Mouse (Mus musculus): ENCODE data around the gene Tefm. TPM values are rescaled to one million over a fixed set of nuclear protein-coding genes. Genes with fewer than 3 reads are reported as not detected.

Gene Tefm
- polyA plus RNA-seq, 1 experiment, result 2.2 TPM

- no peak for TF ChIP-seq CTCF (IDR thresholded peaks at IDR 0.05; ENCODE audit: extremely low read depth, insufficient read depth, insufficient read length, insufficient replicate concordance)
- TF ChIP-seq POLR2A (IDR thresholded peaks at IDR 0.05; ENCODE audit: low read depth, low read length), result no peak
- Histone ChIP-seq H3K4me1 (ENCODE audit: control insufficient read depth, insufficient read depth, insufficient read length) (peaks cover 2% of the 10 kb centered on the region; the same call in 1 of the 2 replicates), H3K36me3 (ENCODE audit: control insufficient read depth, insufficient read depth, low read length) (peaks cover 7% of the 10 kb centered on the region), H3K27me3 (ENCODE audit: control insufficient read depth, insufficient read depth, low read length) (no peaks in the 10 kb centered on the region), H3K4me3 (ENCODE audit: extremely low read depth, insufficient read depth, insufficient read length) (no peak overlapping the region), H3K27ac (ENCODE audit: insufficient read depth, low read length) (no peak overlapping the region)
- whole genome bisulfite sequencing, result 94% methylated on average over 5 of the region's 5 CpGs
- no peak for DNase-seq (ENCODE audit: low read depth in 1 of 2, low spot score in 2 of 2)
Observed at GRCm38 (mm10) chr11:80137773-80138172, 4.2 kb downstream of the Tefm start.

GRCm38 (mm10) chr11:80136786-80137185, 5.2 kb downstream of the Tefm start:
- DNase-seq (ENCODE audit: low read depth in 1 of 2, low spot score in 2 of 2), result no peak
- H3K4me1 ChIP-seq (ENCODE audit: control insufficient read depth, insufficient read depth, insufficient read length), result no peaks in the 10 kb centered on the region
- H3K27me3 ChIP-seq (ENCODE audit: control insufficient read depth, insufficient read depth, low read length), result no peaks in the 10 kb centered on the region
- TF ChIP-seq POLR2A (IDR thresholded peaks at IDR 0.05; ENCODE audit: low read depth, low read length) (no peak), CTCF (IDR thresholded peaks at IDR 0.05; ENCODE audit: extremely low read depth, insufficient read depth, insufficient read length, insufficient replicate concordance) (no peak)
- H3K4me3 ChIP-seq (ENCODE audit: extremely low read depth, insufficient read depth, insufficient read length), result no peak overlapping the region
- H3K36me3 ChIP-seq (ENCODE audit: control insufficient read depth, insufficient read depth, low read length), result peaks cover 7% of the 10 kb centered on the region
- 93% methylated on average over 13 of the region's 13 CpGs for WGBS
- H3K27ac ChIP-seq (ENCODE audit: insufficient read depth, low read length), result no peak overlapping the region

GRCm38 (mm10) chr11:80135954-80136683, 5.9 kb downstream of the Tefm start:
- WGBS, result 89% methylated on average over 11 of the region's 11 CpGs
- no peak for TF ChIP-seq CTCF (IDR thresholded peaks at IDR 0.05; ENCODE audit: extremely low read depth, insufficient read depth, insufficient read length, insufficient replicate concordance)
- TF ChIP-seq POLR2A (IDR thresholded peaks at IDR 0.05; ENCODE audit: low read depth, low read length), result no peak
- H3K4me3 ChIP-seq (ENCODE audit: extremely low read depth, insufficient read depth, insufficient read length), result no peak overlapping the region; the same call in 1 of the 2 replicates
- no peaks in the 10 kb centered on the region for H3K27me3 ChIP-seq (ENCODE audit: control insufficient read depth, insufficient read depth, low read length)
- peaks cover 7% of the 10 kb centered on the region for H3K36me3 ChIP-seq (ENCODE audit: control insufficient read depth, insufficient read depth, low read length)
- no peaks in the 10 kb centered on the region for H3K4me1 ChIP-seq (ENCODE audit: control insufficient read depth, insufficient read depth, insufficient read length)
- no peak overlapping the region for H3K27ac ChIP-seq (ENCODE audit: insufficient read depth, low read length)
- no peak for DNase-seq (ENCODE audit: low read depth in 1 of 2, low spot score in 2 of 2)

- peaks cover 7% of the 10 kb centered on the region for H3K36me3 ChIP-seq (ENCODE audit: control insufficient read depth, insufficient read depth, low read length)
- H3K4me1 ChIP-seq (ENCODE audit: control insufficient read depth, insufficient read depth, insufficient read length), result no peaks in the 10 kb centered on the region
- 64% methylated on average over 4 of the region's 4 CpGs for WGBS
- no peak for DNase-seq (ENCODE audit: low read depth in 1 of 2, low spot score in 2 of 2)
- no peak overlapping the region for H3K27ac ChIP-seq (ENCODE audit: insufficient read depth, low read length)
- no peak for TF ChIP-seq POLR2A (IDR thresholded peaks at IDR 0.05; ENCODE audit: low read depth, low read length)
- no peak for TF ChIP-seq CTCF (IDR thresholded peaks at IDR 0.05; ENCODE audit: extremely low read depth, insufficient read depth, insufficient read length, insufficient replicate concordance)
- no peak overlapping the region for H3K4me3 ChIP-seq (ENCODE audit: extremely low read depth, insufficient read depth, insufficient read length)
- no peaks in the 10 kb centered on the region for H3K27me3 ChIP-seq (ENCODE audit: control insufficient read depth, insufficient read depth, low read length)
Observed at GRCm38 (mm10) chr11:80134744-80135143, 7.2 kb downstream of the Tefm start.

- Histone ChIP-seq H3K27me3 (ENCODE audit: control insufficient read depth, insufficient read depth, low read length) (no peaks in the 10 kb centered on the region), H3K4me3 (ENCODE audit: extremely low read depth, insufficient read depth, insufficient read length) (no peak overlapping the region), H3K27ac (ENCODE audit: insufficient read depth, low read length) (no peak overlapping the region), H3K36me3 (ENCODE audit: control insufficient read depth, insufficient read depth, low read length) (peaks cover 6% of the 10 kb centered on the region), H3K4me1 (ENCODE audit: control insufficient read depth, insufficient read depth, insufficient read length) (no peaks in the 10 kb centered on the region)
- WGBS, result 82% methylated on average over 1 of the region's 1 CpGs
- no peak for TF ChIP-seq POLR2A (IDR thresholded peaks at IDR 0.05; ENCODE audit: low read depth, low read length)
- no peak for TF ChIP-seq CTCF (IDR thresholded peaks at IDR 0.05; ENCODE audit: extremely low read depth, insufficient read depth, insufficient read length, insufficient replicate concordance)
- DNase-seq (ENCODE audit: low read depth in 1 of 2, low spot score in 2 of 2), result no peak
Observed at GRCm38 (mm10) chr11:80132050-80132449, 9.9 kb downstream of the Tefm start.

- Histone ChIP-seq H3K4me1 (ENCODE audit: control insufficient read depth, insufficient read depth, insufficient read length) (no peaks in the 10 kb centered on the region), H3K27ac (ENCODE audit: insufficient read depth, low read length) (no peak overlapping the region), H3K36me3 (ENCODE audit: control insufficient read depth, insufficient read depth, low read length) (peaks cover 6% of the 10 kb centered on the region; the same call in 1 of the 2 replicates), H3K4me3 (ENCODE audit: extremely low read depth, insufficient read depth, insufficient read length) (no peak overlapping the region), H3K27me3 (ENCODE audit: control insufficient read depth, insufficient read depth, low read length) (no peaks in the 10 kb centered on the region)
- DNase-seq (ENCODE audit: low read depth in 1 of 2, low spot score in 2 of 2), result no peak
- TF ChIP-seq POLR2A (IDR thresholded peaks at IDR 0.05; ENCODE audit: low read depth, low read length) (no peak), CTCF (IDR thresholded peaks at IDR 0.05; ENCODE audit: extremely low read depth, insufficient read depth, insufficient read length, insufficient replicate concordance) (no peak)
- WGBS, result 91% methylated on average over 1 of the region's 1 CpGs
Observed at GRCm38 (mm10) chr11:80116411-80116810, 25.6 kb downstream of the Tefm start.

GRCm38 (mm10) chr11:80104407-80104806, 37.6 kb downstream of the Tefm start:
- H3K27ac ChIP-seq (ENCODE audit: insufficient read depth, low read length), result no peak overlapping the region
- H3K4me3 ChIP-seq (ENCODE audit: extremely low read depth, insufficient read depth, insufficient read length), result no peak overlapping the region
- DNase-seq (ENCODE audit: low read depth in 1 of 2, low spot score in 2 of 2), result no peak
- no peaks in the 10 kb centered on the region for H3K27me3 ChIP-seq (ENCODE audit: control insufficient read depth, insufficient read depth, low read length)
- no peak for TF ChIP-seq CTCF (IDR thresholded peaks at IDR 0.05; ENCODE audit: extremely low read depth, insufficient read depth, insufficient read length, insufficient replicate concordance)
- TF ChIP-seq POLR2A (IDR thresholded peaks at IDR 0.05; ENCODE audit: low read depth, low read length), result no peak
- H3K36me3 ChIP-seq (ENCODE audit: control insufficient read depth, insufficient read depth, low read length), result peaks cover 3% of the 10 kb centered on the region; the same call in 1 of the 2 replicates
- 83% methylated on average over 1 of the region's 1 CpGs for WGBS
- H3K4me1 ChIP-seq (ENCODE audit: control insufficient read depth, insufficient read depth, insufficient read length), result no peaks in the 10 kb centered on the region
